Mouse (Mus musculus) ES-Bruce4 (cell line): ENCODE results near the gene Fthl17e.

Source experiments
- CTCF ChIP-seq: IDR thresholded peaks from one replicate; pipeline ENCODE4 v1.8.1; 2011; ENCODE audit warnings: low read depth, low read length
- EP300 ChIP-seq: IDR thresholded peaks from 2 replicates; pipeline ENCODE4 v1.6.1; 2011; ENCODE audit warnings: low read depth, low read length; ENCODE audit not compliant: insufficient read depth
- POLR2A ChIP-seq: IDR thresholded peaks from one replicate; pipeline ENCODE4 v1.8.1; 2011; ENCODE audit warnings: low read length; ENCODE audit not compliant: insufficient read depth

DNA sequence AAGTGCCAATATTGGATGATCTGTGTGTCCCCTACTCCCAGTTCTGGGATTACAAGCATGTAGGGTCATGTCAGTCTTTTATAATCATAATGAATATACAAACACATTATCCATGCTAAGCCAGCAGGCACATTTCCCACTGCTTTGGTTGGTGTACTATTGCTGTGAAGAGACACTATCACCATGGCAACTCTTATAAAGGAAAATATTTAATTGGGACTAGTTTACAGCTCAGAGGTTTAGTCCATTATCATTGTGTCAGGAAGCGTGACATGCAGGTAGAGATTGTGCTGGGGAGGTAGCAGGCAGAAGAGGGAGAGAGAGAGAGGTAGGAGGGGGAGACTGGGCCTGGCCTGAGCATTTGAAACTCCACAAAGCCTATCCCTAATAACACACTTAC, 17.2 kb upstream of the Fthl17e start:
- TF ChIP-seq POLR2A = no peak
- TF ChIP-seq CTCF = no peak
- TF ChIP-seq EP300 = no peak
